Mouse (Mus musculus) adrenal gland, postnatal 10 days (tissue): ENCODE data around the gene Polr1b. TPM values are rescaled to one million over a fixed set of nuclear protein-coding genes. Genes with fewer than 3 reads are reported as not detected.

Source experiments
- total RNA-seq, 2 experiments: library from RNA; stranded (reverse); gene quantifications; 2 replicates each; pipeline ENCODE4 v1.2.3; 2021

Gene Polr1b
- total RNA-seq, 2 experiments from 2014 or later: 16.6 to 19.8 TPM

Other genes with a start within 250 kb of the Polr1b start
- 1 to 10 TPM; 3.8 TPM for gene Fbln7, start 238.0 kb upstream of the Polr1b start, total RNA-seq
- gene Zc3h8, start 156.9 kb upstream of the Polr1b start, total RNA-seq: 1 to 10 TPM; 3.8 to 4.7 TPM
- gene Zc3h6, start 133.6 kb upstream of the Polr1b start, total RNA-seq: 10 to 100 TPM in 1 of 2 experiments, 1 to 10 TPM in 1; 5.7 to 11.1 TPM
- 10 to 100 TPM; 11.1 to 13.0 TPM for gene Gm10762, start 133.3 kb upstream of the Polr1b start, total RNA-seq
- under 1 TPM; 0.06 to 0.18 TPM for gene Vinac1, start 52.8 kb upstream of the Polr1b start, total RNA-seq
- gene Ttl, start 35.1 kb upstream of the Polr1b start, total RNA-seq: 10 to 100 TPM in 1 of 2 experiments, 1 to 10 TPM in 1; 9.9 to 14.1 TPM
- 10 to 100 TPM; 17.3 to 20.2 TPM for gene Chchd5, start 28.7 kb downstream of the Polr1b start, total RNA-seq
- 10 to 100 TPM; 19.0 to 19.9 TPM for gene Slc20a1, start 97.8 kb downstream of the Polr1b start, total RNA-seq
- gene Ckap2l, start 196.2 kb downstream of the Polr1b start, total RNA-seq: 10 to 100 TPM in 1 of 2 experiments, 1 to 10 TPM in 1; 9.9 to 11.7 TPM
- gene Il1a, start 209.0 kb downstream of the Polr1b start, total RNA-seq: 1 to 10 TPM in 1 of 2 experiments, under 1 TPM in 1; 0.73 to 1.2 TPM